Mouse (Mus musculus) layer of hippocampus, adult 11-12 months (tissue): ENCODE data around the gene Gm49486.
"Not testable (repeated sequence)": the region's sequence is repeated elsewhere in the genome, so short reads cannot be mapped to it uniquely, and the experiment has no call there.

Experiments used
- DNase-seq: peaks from one replicate; pipeline ENCODE4 v3.0.0; 2022; ENCODE audit warnings: low spot score

Gene Gm49486

DNA sequence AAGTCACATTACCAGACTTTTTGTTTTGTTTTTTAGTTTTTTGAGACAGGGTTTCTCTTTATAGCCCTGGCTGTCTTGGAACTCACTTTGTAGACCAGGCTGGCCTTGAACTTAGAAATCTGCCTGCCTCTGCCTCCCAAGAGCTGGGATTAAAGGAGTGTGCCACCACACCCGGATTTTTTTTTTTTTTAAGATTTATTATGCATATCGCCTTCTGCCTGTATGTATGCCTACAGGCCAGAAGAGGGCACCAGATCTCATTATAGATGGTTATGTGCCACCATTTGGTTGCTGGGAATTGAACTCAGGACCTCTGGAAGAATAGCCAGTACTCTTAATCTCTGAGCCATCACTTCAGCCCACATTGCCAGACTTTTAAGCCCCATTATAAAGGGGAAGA is 3.4 kb upstream of the Gm49486 start:
- not testable (repeated sequence) for DNase-seq

- no peak for DNase-seq
Observed at GRCm38 (mm10) chr15:79235268-79235667, 6.1 kb downstream of the Gm49486 start.

GRCm38 (mm10) chr15:79238036-79238435 is 8.8 kb downstream of the Gm49486 start:
- DNase-seq = no peak

DNA sequence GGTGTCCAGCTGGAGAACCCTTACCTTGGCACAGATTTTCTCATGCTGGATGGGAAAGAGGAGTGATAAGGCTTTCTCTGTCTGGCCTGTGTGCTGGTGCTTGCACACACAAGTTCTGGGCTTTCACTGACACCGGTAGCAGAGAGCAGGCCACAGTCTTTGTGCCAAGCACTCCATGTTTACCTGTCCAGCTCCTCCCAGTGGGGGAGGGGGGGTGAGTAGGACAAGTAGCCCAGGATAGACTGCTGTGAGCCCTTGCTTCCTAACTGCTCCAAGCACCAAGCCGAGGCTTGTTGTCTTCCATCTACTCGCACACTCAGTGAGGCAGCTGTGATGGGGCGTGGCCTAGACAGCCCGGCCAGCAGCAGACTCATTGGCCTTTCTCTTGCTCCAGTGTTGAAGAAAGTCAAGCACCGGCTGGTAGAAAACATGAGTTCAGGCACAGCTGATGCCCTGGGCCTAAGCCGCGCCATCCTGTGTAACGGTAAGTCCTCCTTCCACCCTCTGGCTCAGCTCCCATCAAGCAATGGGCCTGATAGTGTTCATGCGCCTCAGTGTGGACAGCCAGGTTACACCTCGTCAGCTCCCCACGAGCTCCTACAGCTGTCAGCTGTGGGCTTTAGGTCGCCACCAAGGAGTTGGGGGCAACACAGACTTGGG is 13.5 kb downstream of the Gm49486 start:
- DNase-seq = no peak

GRCm38 (mm10) chr15:79243234-79244042 is 14.2 kb downstream of the Gm49486 start:
- DNase-seq = peak; percentile 99

DNA sequence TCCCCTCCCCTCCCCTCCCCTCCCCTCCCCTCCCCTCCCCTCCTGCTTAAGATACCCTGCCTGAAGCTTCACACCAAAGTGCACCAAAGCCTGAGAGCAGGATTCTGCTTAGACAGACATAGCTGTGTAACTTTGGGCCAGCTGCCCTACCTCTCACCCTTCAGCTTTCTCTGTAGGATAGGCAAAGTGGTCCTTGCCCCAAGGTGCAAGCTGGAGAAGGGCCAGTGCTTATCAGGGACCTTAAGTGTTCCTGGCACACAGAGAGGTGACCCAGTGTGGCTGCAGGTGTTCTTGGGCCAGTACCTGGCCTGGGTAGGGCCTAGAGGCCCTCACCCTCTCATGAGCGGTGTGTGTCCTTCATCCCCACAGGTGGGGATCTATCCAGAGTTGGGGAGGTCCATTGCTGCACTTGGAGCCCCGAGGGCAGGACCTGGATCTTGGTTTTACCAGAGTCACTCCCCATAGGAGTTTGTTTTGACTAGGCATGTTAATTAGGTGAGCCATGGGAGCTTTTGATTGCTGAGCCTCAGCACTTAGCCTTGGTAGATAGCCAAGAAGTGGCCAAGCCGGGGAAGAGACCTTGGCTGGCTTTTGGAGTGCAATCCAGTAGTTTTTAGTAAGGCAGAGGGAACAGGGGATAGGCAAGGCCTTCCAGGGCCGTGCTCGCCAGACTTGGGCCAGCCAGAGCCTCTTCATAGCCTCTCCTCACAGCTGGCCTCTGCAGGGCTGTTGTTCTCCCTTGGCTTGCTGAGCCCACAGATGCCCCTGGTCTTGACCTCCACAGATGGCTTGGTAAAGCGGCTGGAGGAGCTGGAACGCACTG is 15.1 kb downstream of the Gm49486 start:
- DNase-seq = no peak

DNA sequence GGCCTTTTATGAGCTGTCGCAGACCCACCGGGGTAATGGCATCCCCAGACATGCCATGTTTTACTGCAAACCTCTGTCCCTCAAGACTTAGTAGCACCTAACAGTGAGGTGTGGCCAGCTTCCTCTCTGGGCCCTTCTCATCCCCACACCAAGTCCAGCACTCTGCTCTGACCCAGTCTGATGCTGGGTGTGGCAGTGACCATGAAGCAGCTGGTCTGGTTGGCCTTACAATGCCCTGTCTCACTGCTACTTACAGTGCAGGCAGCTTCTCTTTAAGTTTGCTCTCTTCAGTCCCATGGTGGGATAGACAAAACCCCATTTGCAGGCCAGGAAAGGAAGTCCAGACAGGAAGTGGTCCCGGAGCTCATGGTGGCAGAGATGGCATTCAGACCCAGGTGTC is 16.1 kb downstream of the Gm49486 start:
- DNase-seq = no peak

GRCm38 (mm10) chr15:79250236-79250635 is 21.0 kb downstream of the Gm49486 start:
- no peak for DNase-seq

- no peak for DNase-seq
Observed at GRCm38 (mm10) chr15:79251168-79251567, 22.0 kb downstream of the Gm49486 start.

DNA sequence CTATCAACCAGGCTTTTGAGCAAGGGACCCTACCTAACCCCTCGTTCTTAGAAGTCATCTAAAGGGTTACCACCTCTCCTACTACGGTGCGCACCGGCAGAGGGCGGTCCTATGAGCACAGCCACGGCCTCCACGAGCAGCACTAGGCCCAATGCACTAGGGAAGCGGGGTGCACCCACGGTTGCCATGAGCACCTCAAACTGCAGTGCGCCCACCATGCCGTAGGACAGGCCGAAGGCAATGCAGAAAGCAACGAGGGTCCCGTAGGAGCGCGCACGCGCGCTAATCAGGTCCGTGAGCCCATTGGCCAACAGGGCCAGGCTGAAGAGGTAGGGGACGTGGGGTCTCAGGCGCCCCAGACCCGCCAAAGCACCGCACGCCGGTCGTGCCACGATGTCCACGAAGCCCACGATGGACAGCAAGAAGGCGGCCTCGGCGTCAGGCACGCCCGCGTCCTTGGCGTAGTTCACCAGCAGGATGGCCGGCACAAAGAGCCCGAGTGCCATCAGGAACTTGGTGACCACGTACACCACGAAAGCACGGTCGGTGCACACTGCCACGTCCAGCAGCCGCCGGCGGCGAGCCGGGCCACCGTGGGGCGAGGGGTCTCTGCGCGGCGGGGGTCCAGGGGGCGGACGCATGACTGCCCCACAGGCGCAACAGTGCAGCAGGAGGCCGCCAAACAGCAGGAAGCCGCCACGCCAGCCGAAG is 22.7 kb downstream of the Gm49486 start:
- no peak for DNase-seq

GRCm38 (mm10) chr15:79252580-79252979 is 23.4 kb downstream of the Gm49486 start:
- no peak for DNase-seq

DNA sequence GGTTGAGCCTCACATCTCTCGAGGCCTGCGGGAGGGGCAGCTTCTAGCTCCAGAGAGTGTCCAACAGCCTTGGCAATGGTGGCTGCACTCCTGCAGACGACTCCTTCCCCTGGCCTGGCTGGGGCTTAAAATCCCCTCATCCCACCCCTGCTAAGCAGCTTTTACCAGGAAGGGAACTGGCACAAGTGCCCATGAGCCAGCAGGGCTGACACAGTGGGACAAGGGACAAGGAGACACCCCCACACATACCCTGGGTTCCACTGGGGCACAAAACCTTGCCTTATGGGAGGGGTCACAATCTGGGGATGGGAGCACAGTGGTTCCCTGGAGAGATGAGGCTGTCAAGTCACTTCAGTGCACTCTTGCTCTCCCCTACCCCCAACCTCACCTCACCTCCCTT is 25.5 kb downstream of the Gm49486 start, which contains the start of gene Slc16a8:
Slc16a8 (minus strand) TSS at position 101 of the 400 bp plus-strand sequence.
- DNase-seq = no peak

DNA sequence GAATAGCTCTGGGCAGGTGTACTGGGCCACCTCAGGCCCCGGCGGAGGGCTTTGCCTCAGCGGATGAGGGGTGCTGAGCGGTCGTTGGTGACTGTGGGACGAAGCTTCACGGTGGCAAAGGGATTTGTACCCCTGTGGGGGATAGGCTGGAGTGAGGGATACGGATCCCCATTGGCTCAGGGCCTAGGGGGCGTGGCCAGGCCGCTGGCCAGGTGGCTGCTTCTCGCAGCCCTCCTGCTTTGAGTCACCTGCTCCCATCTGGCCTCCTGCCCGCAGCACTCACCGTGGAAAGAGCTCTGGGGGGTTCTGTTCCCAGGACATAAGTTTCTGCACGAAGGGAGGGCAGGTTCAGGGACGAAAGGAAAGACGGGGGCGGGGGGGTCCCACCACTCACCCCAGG is 29.3 kb downstream of the Gm49486 start:
- DNase-seq = no peak

DNA sequence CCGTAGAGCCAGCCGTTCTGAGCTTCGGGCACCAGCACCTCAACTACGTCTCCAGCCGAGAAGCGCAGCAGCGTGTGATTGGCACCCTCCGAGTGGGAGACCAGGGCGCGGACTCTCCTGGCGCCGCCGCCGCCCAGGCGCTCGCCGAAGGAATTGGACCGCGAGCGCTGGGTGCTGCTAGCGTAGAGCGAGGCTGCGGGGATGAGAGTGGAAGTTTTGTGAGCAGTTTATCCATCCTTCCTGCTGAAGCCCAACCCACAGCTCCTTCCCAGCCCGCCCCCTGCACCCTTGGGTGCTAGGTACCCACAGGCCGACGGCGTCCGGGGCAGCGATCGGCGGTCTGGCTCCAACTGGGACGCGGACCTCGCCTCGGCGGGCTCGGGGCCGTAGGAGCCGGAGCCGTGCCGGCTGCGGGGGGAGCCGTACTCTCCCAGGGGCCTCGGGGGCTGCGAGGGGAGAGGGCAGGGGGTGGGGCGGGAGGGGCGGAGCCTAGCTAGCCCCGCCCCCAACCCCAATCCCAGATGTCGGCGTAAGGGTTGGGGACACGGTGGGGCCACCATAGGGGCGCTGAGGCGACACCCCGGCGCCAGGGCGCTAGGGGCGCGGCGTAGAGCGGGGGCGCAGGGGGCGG is 32.0 kb downstream of the Gm49486 start:
- DNase-seq = no peak

GRCm38 (mm10) chr15:79261757-79262156 is 32.6 kb downstream of the Gm49486 start:
- DNase-seq = no peak

DNA sequence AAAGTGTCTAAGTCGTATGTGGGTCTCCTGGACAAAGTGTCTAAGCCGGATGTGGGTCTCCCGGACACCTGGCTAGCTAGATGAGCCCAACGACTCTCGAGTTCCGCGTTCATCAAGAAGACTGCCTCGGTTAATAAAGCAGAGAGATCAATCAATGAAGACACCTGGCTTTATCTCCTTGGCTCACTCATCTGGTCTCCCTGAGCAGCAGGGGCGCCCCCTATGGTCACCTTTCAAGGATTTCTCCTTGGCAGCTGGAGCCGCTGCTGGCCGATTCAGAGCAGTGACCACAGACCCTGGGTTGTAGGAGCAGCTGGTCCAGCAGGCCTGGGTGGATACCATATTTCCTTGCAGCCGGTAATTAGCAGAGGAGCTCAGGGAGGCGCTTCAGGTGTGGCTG is 33.2 kb downstream of the Gm49486 start:
- DNase-seq = no peak

GRCm38 (mm10) chr15:79262786-79263309 is 33.7 kb downstream of the Gm49486 start:
- DNase-seq = no peak

- no peak for DNase-seq
Observed at GRCm38 (mm10) chr15:79263726-79264125, 34.5 kb downstream of the Gm49486 start.

DNA sequence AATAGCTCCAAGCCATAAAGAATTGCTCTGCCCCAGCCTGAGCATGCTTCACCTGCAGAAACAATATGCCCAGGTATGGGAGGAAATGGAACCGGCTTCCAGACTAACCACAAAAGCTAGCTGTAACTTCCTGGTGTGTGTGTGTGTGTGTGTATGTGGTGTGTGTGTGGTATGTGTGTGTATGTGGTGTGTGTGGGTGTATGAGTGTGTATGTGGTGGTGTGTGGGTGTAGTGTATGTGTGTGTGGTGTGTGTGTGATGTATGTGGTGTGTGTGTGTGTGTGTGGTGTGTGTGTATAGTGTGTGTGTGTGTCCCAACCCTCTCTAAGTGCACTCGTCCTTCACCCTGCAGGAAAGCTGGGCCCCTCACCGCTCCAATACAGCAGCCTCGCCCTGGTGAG is 36.2 kb downstream of the Gm49486 start:
- no peak for DNase-seq

GRCm38 (mm10) chr15:79268521-79268920 is 39.3 kb downstream of the Gm49486 start:
- no peak for DNase-seq
